Mouse (Mus musculus) ES-E14 (cell line): ENCODE results near the gene Lrpap1.

Source experiments
- CHD2 ChIP-seq: IDR thresholded peaks from 2 replicates; pipeline ENCODE4 v1.6.1; 2014; ENCODE audit warnings: mild to moderate bottlenecking, low read depth, low read length, inconsistent platforms
- ZC3H11A ChIP-seq: IDR thresholded peaks from 2 replicates; pipeline ENCODE4 v1.6.1; 2012; ENCODE audit warnings: low read depth, mild to moderate bottlenecking, inconsistent platforms, low read length, borderline replicate concordance

DNA sequence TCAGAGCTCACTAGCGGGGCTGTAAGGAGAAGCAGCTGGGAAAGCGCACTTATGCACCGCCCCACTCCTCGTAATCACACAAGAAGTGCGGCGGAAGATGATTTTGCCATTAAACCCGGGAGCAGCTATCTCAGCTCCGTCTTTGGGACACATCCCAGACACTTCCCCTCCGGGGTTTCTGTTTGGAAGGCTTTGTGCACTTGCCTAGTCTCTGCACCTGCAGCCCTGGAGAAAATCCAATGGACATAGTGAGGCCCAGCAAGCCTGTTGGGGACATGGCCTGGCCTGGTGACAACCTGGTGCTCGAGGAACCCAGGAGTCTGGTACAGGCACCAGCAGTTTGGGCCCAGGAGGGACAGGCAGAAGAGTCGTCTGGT lies 344 bp upstream of the Lrpap1 start:
- TF ChIP-seq CHD2 = no peak
- TF ChIP-seq ZC3H11A = no peak
